Mouse (Mus musculus) hindbrain, postnatal 0 days (tissue): ENCODE measurements around the gene Gsdma3. TPM values are rescaled to one million over a fixed set of nuclear protein-coding genes. Genes with fewer than 3 reads are reported as not detected.

ENCODE experiments used
- ATAC-seq: fragments of 200-750 bp; cut with Nextera tagmentation; 2 replicates; pipeline ENCODE4 v1.8.0; 2017; ENCODE audit warnings: mild to moderate bottlenecking, moderate TSS enrichment, moderate library complexity
- DNase-seq: peaks from one replicate; pipeline ENCODE4 v3.0.0-alpha.2; 2015; ENCODE audit warnings: low spot score
- H3K27ac ChIP-seq: fragments of 300-500 bp; sonication (generic); 2 replicates; pipeline ENCODE4 v1.5.1; 2014; ENCODE audit warnings: mild to moderate bottlenecking
- H3K27me3 ChIP-seq: fragments of 300-500 bp; sonication (generic); 2 replicates; pipeline ENCODE4 v1.6.1; 2014; ENCODE audit warnings: low read length, mixed read lengths; ENCODE audit not compliant: insufficient read depth
- H3K36me3 ChIP-seq: fragments of 300-500 bp; sonication (generic); 2 replicates; pipeline ENCODE4 v1.6.1; 2014; ENCODE audit warnings: low read length, mixed read lengths; ENCODE audit not compliant: insufficient read depth
- H3K4me1 ChIP-seq: fragments of 300-500 bp; sonication (generic); 2 replicates; pipeline ENCODE4 v1.6.1; 2014; ENCODE audit warnings: antibody characterized with exemption, low read length, mixed read lengths; ENCODE audit not compliant: insufficient read depth
- H3K4me2 ChIP-seq: fragments of 300-500 bp; sonication (generic); 2 replicates; pipeline ENCODE4 v1.6.1; 2014; ENCODE audit warnings: low read depth, mild to moderate bottlenecking, low read length, moderate library complexity, mixed read lengths
- H3K4me3 ChIP-seq: fragments of 300-500 bp; sonication (generic); 2 replicates; pipeline ENCODE4 v1.5.1; 2014; ENCODE audit warnings: low read length
- H3K9ac ChIP-seq: fragments of 300-500 bp; sonication (generic); replicated peaks from 2 replicates; pipeline ENCODE4 v1.6.1; 2014; ENCODE audit warnings: mild to moderate bottlenecking, low read length, moderate library complexity, mixed read lengths
- H3K9me3 ChIP-seq: fragments of 300-500 bp; sonication (generic); 2 replicates; pipeline ENCODE4 v1.6.1; 2016; ENCODE audit warnings: low read length, mixed read lengths
- CTCF ChIP-seq: IDR thresholded peaks from 2 replicates; pipeline ENCODE4 v1.5.1; 2016; ENCODE audit warnings: antibody characterized with exemption, control low read depth, low read depth
- WGBS: fragments of 180-500 bp; shearing (Covaris S2); extraction: QIAGEN DNeasy Blood & Tissue Kit; methylation state at CpG from one replicate; pipeline ENCODE4 v1.1.7; 2014; 5-methylcytosine and 5-hydroxymethylcytosine counted together
- polyA plus RNA-seq: library from polyadenylated mRNA; unstranded; fragments of >200 nt; fragmentation: Nextera tagmentation; extraction: Ambion mirVana; gene quantifications from 2 replicates; pipeline ENCODE4 v1.2.1, GENCODE M21; 2015
- total RNA-seq: library from RNA; depleted of rRNA; stranded (reverse); fragments of >200 nt; gene quantifications from 2 replicates; pipeline ENCODE4 v1.2.3, GENCODE M21; 2014; rRNA removed

Gsdma3 gene
- total and polyA plus RNA-seq, 2 experiments from 2014 or later = 0.68 TPM; not detected in 1

GRCm38 (mm10) chr11:98686976-98687375 is 60.8 kb downstream of the Gsdma3 start:
- H3K27me3 ChIP-seq = no peaks in the 10 kb centered on the region
- no peak for ATAC-seq
- no peak overlapping the region for H3K4me2 ChIP-seq
- no peak overlapping the region for H3K9ac ChIP-seq
- H3K36me3 ChIP-seq = peaks cover 55% of the 10 kb centered on the region
- 85% methylated on average over 4 of the region's 4 CpGs for WGBS
- H3K4me1 ChIP-seq = peaks cover 6% of the 10 kb centered on the region
- no peaks in the 10 kb centered on the region for H3K9me3 ChIP-seq
- no peak overlapping the region for H3K4me3 ChIP-seq
- H3K27ac ChIP-seq = no peak overlapping the region
- no peak for DNase-seq
- no peak for TF ChIP-seq CTCF

Other genes with a start within 250 kb of the Gsdma3 start
- 0.26 and 4.4 TPM in 2 replicates for gene Tcap, start 242.5 kb upstream of the Gsdma3 start, total RNA-seq
- not detected in 2 replicates for gene Tcap, start 242.5 kb upstream of the Gsdma3 start, polyA plus RNA-seq
- gene Pnmt, start 239.9 kb upstream of the Gsdma3 start, total RNA-seq = 1.2 and 5.4 TPM in 2 replicates
- 5.4 and 5.5 TPM in 2 replicates for gene Pnmt, start 239.9 kb upstream of the Gsdma3 start, polyA plus RNA-seq
- gene Pgap3, start 225.9 kb upstream of the Gsdma3 start, total RNA-seq = 10.6 and 12.0 TPM in 2 replicates
- 7.8 and 9.2 TPM in 2 replicates for gene Pgap3, start 225.9 kb upstream of the Gsdma3 start, polyA plus RNA-seq
- 8.0 and 11.7 TPM in 2 replicates for gene Erbb2, start 213.9 kb upstream of the Gsdma3 start, total RNA-seq
- gene Erbb2, start 213.9 kb upstream of the Gsdma3 start, polyA plus RNA-seq = 4.9 and 5.1 TPM in 2 replicates
- 70.0 and 73.9 TPM in 2 replicates for gene Mien1, start 187.4 kb upstream of the Gsdma3 start, total RNA-seq
- gene Mien1, start 187.4 kb upstream of the Gsdma3 start, polyA plus RNA-seq = 259 and 264 TPM in 2 replicates
- 1.5 and 2.7 TPM in 2 replicates for gene Grb7, start 180.0 kb upstream of the Gsdma3 start, total RNA-seq
- 1.7 and 2.0 TPM in 2 replicates for gene Grb7, start 180.0 kb upstream of the Gsdma3 start, polyA plus RNA-seq
- gene Ikzf3, start 80.3 kb upstream of the Gsdma3 start, total RNA-seq = not detected in 2 replicates
- 0.18 and 0.20 TPM in 2 replicates for gene Ikzf3, start 80.3 kb upstream of the Gsdma3 start, polyA plus RNA-seq
- not detected in 2 replicates for gene Zpbp2, start 75.3 kb upstream of the Gsdma3 start, total RNA-seq
- gene Zpbp2, start 75.3 kb upstream of the Gsdma3 start, polyA plus RNA-seq = 0.42 and 0.45 TPM in 2 replicates
- 103 and 112 TPM in 2 replicates for gene Ormdl3, start 39.0 kb upstream of the Gsdma3 start, total RNA-seq
- gene Ormdl3, start 39.0 kb upstream of the Gsdma3 start, polyA plus RNA-seq = 98.8 and 100 TPM in 2 replicates
- gene Lrrc3c, start 28.1 kb upstream of the Gsdma3 start, total RNA-seq = not detected in 2 replicates
- not detected in 2 replicates for gene Lrrc3c, start 28.1 kb upstream of the Gsdma3 start, polyA plus RNA-seq
- gene Gm12355, start 699 bp upstream of the Gsdma3 start, total RNA-seq = 0.21 TPM in 1 of 2 replicates, not detected in the other
- gene Gm12355, start 699 bp upstream of the Gsdma3 start, polyA plus RNA-seq = 0.25 and 0.33 TPM in 2 replicates
- gene Gsdma2, start 20.4 kb downstream of the Gsdma3 start, total RNA-seq = not detected in 2 replicates
- not detected in 2 replicates for gene Gsdma2, start 20.4 kb downstream of the Gsdma3 start, polyA plus RNA-seq
- not detected in 2 replicates for gene Gsdma, start 38.0 kb downstream of the Gsdma3 start, total RNA-seq
- 0.14 and 0.16 TPM in 2 replicates for gene Gsdma, start 38.0 kb downstream of the Gsdma3 start, polyA plus RNA-seq
- 131 and 143 TPM in 2 replicates for gene Psmd3, start 56.2 kb downstream of the Gsdma3 start, total RNA-seq
- 185 and 190 TPM in 2 replicates for gene Psmd3, start 56.2 kb downstream of the Gsdma3 start, polyA plus RNA-seq
- not detected in 2 replicates for gene Csf3, start 74.9 kb downstream of the Gsdma3 start, total RNA-seq
- not detected in 2 replicates for gene Csf3, start 74.9 kb downstream of the Gsdma3 start, polyA plus RNA-seq
- 63.2 and 88.6 TPM in 2 replicates for gene Med24, start 103.1 kb downstream of the Gsdma3 start, total RNA-seq
- 47.1 and 48.3 TPM in 2 replicates for gene Med24, start 103.1 kb downstream of the Gsdma3 start, polyA plus RNA-seq
- gene Thra, start 114.3 kb downstream of the Gsdma3 start, total RNA-seq = 725 and 812 TPM in 2 replicates
- gene Thra, start 114.3 kb downstream of the Gsdma3 start, polyA plus RNA-seq = 160 TPM in 2 replicates
- 7.5 and 8.6 TPM in 2 replicates for gene Nr1d1, start 149.0 kb downstream of the Gsdma3 start, total RNA-seq
- gene Nr1d1, start 149.0 kb downstream of the Gsdma3 start, polyA plus RNA-seq = 10.2 and 13.5 TPM in 2 replicates
- gene Msl1, start 169.2 kb downstream of the Gsdma3 start, total RNA-seq = 77.7 and 94.3 TPM in 2 replicates
- 25.0 and 25.4 TPM in 2 replicates for gene Msl1, start 169.2 kb downstream of the Gsdma3 start, polyA plus RNA-seq
- gene Casc3, start 178.5 kb downstream of the Gsdma3 start, total RNA-seq = 24.4 and 74.0 TPM in 2 replicates
- gene Casc3, start 178.5 kb downstream of the Gsdma3 start, polyA plus RNA-seq = 35.4 and 35.7 TPM in 2 replicates
- gene Rapgefl1, start 210.4 kb downstream of the Gsdma3 start, total RNA-seq = 29.5 and 44.1 TPM in 2 replicates
- gene Rapgefl1, start 210.4 kb downstream of the Gsdma3 start, polyA plus RNA-seq = 11.0 TPM in 2 replicates
- gene Wipf2, start 237.3 kb downstream of the Gsdma3 start, total RNA-seq = 8.1 and 10.4 TPM in 2 replicates
- 3.5 and 3.7 TPM in 2 replicates for gene Wipf2, start 237.3 kb downstream of the Gsdma3 start, polyA plus RNA-seq